Mouse (Mus musculus) kidney, embryonic 16.5 days (tissue): Measurements from ENCODE around the gene C2cd6. TPM values are rescaled to one million over a fixed set of nuclear protein-coding genes. Genes with fewer than 3 reads are reported as not detected.

Source experiments
- ATAC-seq: fragments of 200-750 bp; cut with Nextera tagmentation; 2 replicates; pipeline ENCODE4 v1.8.0; 2017; ENCODE audit warnings: moderate TSS enrichment; ENCODE audit not compliant: low FRiP score, low TSS enrichment
- H3K27ac ChIP-seq: fragments of 300-500 bp; sonication (generic); 2 replicates; pipeline ENCODE4 v1.5.1; 2014; ENCODE audit warnings: low read length
- H3K27me3 ChIP-seq: fragments of 300-500 bp; sonication (generic); 2 replicates; pipeline ENCODE4 v1.6.1; 2014; ENCODE audit warnings: low read length, control low read depth, mixed read lengths; ENCODE audit not compliant: insufficient read depth
- H3K36me3 ChIP-seq: fragments of 300-500 bp; sonication (generic); 2 replicates; pipeline ENCODE4 v1.6.1; 2014; ENCODE audit warnings: low read length, control low read depth, mixed read lengths; ENCODE audit not compliant: insufficient read depth
- H3K4me1 ChIP-seq: fragments of 300-500 bp; sonication (generic); 2 replicates; pipeline ENCODE4 v1.6.1; 2014; ENCODE audit warnings: low read length, control low read depth, mixed read lengths; ENCODE audit not compliant: insufficient read depth
- H3K4me2 ChIP-seq: fragments of 300-500 bp; sonication (generic); replicated peaks from 2 replicates; pipeline ENCODE4 v1.6.1; 2014; ENCODE audit warnings: low read depth, low read length
- H3K4me3 ChIP-seq: fragments of 300-500 bp; sonication (generic); 2 replicates; pipeline ENCODE4 v1.5.1; 2014; ENCODE audit warnings: mild to moderate bottlenecking, low read length
- H3K9ac ChIP-seq: fragments of 300-500 bp; sonication (generic); replicated peaks from 2 replicates; pipeline ENCODE4 v1.6.1; 2014; ENCODE audit warnings: low read length
- H3K9me3 ChIP-seq: fragments of 300-500 bp; sonication (generic); 2 replicates; pipeline ENCODE4 v1.6.1; 2016; ENCODE audit warnings: low read length, control low read depth
- WGBS: fragments of 180-500 bp; shearing (Covaris S2); extraction: QIAGEN DNeasy Blood & Tissue Kit; methylation state at CpG from one replicate; pipeline ENCODE4 v1.1.7; 2014; 5-methylcytosine and 5-hydroxymethylcytosine counted together
- polyA plus RNA-seq: library from polyadenylated mRNA; unstranded; fragments of >200 nt; fragmentation: Nextera tagmentation; extraction: Ambion mirVana; gene quantifications from 2 replicates; pipeline ENCODE4 v1.2.1, GENCODE M21; 2015

C2cd6 gene
- not detected in 2 replicates for polyA plus RNA-seq

DNA sequence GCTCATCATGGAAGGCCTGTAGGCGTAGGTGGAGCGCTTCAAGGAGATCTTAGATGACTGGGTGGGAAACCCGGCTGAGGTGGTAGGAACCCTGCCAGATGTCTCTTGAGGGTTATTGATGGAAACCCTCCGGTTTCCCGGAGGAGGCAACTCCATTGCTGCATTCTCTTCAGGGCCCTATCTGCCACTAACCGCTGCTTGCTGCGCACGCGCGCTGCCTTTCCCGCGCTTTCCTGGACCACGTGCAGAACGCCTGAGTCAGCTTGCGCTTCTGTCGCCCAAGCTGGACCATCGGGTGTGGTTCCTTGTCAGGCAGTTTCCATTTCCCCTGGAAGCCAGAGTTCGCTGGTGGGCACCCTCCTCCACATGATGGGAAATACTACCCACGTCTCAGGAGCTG is at the start of gene C2cd6:
C2cd6 (minus strand) TSS at position 196 of the 400 bp plus-strand sequence.
- no peak for ATAC-seq
- no peaks in the 10 kb centered on the region for H3K4me1 ChIP-seq
- H3K9me3 ChIP-seq, result no peaks in the 10 kb centered on the region
- 88% methylated on average over 19 of the region's 19 CpGs for WGBS
- no peaks in the 10 kb centered on the region for H3K27me3 ChIP-seq
- H3K4me3 ChIP-seq, result no peak within 1 kb of the TSS
- no peaks in the 10 kb centered on the region for H3K36me3 ChIP-seq
- H3K4me2 ChIP-seq, result no peak within 1 kb of the TSS
- H3K9ac ChIP-seq, result no peak within 1 kb of the TSS
- H3K27ac ChIP-seq, result no peak within 1 kb of the TSS

DNA sequence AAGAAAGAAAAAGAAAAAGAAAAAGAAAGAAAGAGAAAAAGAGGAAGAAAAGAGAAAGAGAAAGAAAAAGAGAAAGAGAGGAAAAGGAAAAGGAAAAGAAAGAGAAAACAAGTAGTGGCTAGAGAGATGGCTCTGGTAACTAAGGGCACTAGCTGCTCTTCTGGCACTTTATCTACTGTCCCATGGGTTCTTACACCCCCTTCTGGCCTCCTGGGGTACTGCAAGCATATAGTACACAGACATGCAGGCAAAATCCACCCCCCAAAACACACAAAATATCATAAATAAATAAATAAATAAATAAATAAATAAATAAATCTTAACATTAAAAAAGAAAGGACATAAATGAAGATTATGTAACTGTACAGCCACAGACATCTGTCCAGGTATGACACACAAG is 48.1 kb upstream of the C2cd6 start:
- H3K4me2 ChIP-seq, result no peak overlapping the region
- ATAC-seq, result no peak
- no peaks in the 10 kb centered on the region for H3K36me3 ChIP-seq
- H3K27me3 ChIP-seq, result no peaks in the 10 kb centered on the region
- peaks cover 5% of the 10 kb centered on the region; the same call in 1 of the 2 replicates for H3K9me3 ChIP-seq
- H3K9ac ChIP-seq, result no peak overlapping the region
- no peak overlapping the region for H3K27ac ChIP-seq
- no peaks in the 10 kb centered on the region for H3K4me1 ChIP-seq
- no peak overlapping the region for H3K4me3 ChIP-seq

DNA sequence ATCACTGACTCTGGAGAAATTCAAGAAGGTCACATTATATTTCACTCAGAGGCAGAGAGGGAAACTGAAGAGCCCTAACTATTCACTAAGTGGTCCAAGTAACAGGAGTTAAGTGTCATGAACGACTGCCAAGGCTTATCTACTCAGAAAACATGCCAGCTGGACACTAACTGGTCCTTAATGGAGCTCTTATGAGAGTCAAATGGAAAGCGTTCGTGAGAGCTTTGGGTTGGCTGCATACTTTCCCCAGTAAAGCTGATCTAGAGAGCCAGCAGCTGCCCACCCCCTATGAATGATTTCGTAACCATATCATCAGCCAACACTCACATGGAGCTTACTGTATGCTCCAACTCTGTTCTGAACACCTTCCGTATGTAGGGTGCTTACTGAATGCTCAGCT is 39.7 kb upstream of the C2cd6 start:
- Histone ChIP-seq H3K4me2 (no peak overlapping the region), H3K27me3 (no peaks in the 10 kb centered on the region), H3K4me1 (no peaks in the 10 kb centered on the region), H3K9ac (no peak overlapping the region), H3K36me3 (no peaks in the 10 kb centered on the region), H3K27ac (no peak overlapping the region), H3K9me3 (no peaks in the 10 kb centered on the region), H3K4me3 (no peak overlapping the region)
- 69% methylated on average over 5 of the region's 5 CpGs for WGBS
- ATAC-seq, result no peak

DNA sequence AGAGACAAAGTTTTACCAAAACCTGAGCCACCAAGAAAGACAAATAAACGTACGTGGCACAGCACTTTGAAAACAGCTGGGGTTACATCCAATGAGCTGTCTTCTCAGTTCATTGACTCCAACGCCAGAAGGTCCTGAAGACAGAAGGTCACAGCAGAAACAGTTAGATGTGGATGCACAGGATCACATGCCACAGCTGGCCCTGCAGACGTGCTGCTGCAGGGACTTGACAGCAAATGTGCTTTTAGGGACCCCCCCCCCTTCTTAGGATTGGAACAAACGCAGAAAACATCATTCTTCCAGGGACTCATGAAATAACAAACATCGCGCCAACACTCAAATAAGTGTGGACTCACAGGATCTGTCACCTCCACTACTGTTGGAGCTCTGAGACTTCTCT is 34.2 kb upstream of the C2cd6 start:
- ATAC-seq, result no peak
- no peak overlapping the region for H3K27ac ChIP-seq
- H3K9me3 ChIP-seq, result no peaks in the 10 kb centered on the region
- 43% methylated on average over 7 of the region's 7 CpGs for WGBS
- H3K4me2 ChIP-seq, result no peak overlapping the region
- H3K9ac ChIP-seq, result no peak overlapping the region
- no peak overlapping the region for H3K4me3 ChIP-seq
- no peaks in the 10 kb centered on the region for H3K4me1 ChIP-seq
- H3K27me3 ChIP-seq, result no peaks in the 10 kb centered on the region
- no peaks in the 10 kb centered on the region for H3K36me3 ChIP-seq

DNA sequence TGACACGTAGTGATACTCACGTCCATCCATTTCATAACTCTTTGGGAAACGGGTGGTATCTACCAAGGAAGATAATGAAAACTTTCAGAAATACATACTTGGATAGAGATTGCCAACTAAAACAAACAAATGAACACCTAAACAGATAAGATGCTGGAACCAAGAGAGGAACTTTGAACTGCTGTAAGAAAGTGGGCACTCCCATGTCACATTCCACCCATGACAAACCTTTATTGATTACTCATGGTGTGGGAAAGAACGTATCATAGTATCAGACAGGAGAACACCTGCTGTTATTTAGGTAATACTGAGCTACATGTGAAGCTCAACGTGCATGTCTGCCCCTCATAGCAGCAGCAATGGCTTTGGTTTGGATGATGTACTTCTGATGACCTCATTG is 30.9 kb upstream of the C2cd6 start:
- Histone ChIP-seq H3K9ac (no peak overlapping the region), H3K27me3 (no peaks in the 10 kb centered on the region), H3K9me3 (no peaks in the 10 kb centered on the region), H3K36me3 (no peaks in the 10 kb centered on the region), H3K4me3 (no peak overlapping the region), H3K27ac (no peak overlapping the region), H3K4me2 (no peak overlapping the region), H3K4me1 (peaks cover 1% of the 10 kb centered on the region; the same call in 1 of the 2 replicates)
- WGBS, result 78% methylated on average over 5 of the region's 5 CpGs
- no peak for ATAC-seq

DNA sequence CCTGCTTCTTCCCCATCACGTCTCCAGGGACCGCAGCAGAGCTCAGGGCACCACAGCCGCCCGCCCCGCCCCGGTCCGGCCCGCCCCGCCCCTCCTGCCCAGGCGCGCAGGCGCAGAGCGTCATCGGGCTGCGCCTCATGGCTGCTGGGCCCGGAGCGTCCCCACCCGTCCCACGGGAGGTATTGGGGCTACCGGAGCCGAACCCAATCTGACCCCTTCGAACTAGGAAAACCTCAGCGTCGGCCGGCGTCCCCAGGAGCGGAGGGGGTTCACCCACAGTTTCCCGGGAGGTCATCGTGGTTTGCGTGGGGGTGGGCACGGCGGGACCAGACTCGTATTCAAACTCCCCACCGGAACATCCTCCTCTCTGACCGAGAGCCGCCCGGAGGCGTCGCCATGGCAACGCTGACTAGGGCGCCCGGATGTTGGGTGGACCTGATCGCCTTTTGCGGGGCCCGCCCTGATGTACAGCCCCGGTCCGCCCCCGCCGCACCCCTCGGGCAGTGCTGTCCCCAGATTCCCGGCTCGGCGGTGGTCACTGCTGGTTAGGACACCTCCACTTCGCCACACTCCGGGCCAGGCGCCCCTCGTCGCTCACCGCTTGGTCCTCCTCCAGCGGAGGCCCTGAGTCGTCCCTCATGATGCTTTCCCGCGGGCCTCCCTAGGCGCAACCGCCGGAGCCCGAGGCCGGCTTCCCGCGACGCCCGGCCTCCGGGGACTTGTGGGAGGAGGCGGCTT is 25.2 kb upstream of the C2cd6 start, which contains the start of gene Tmem237:
Tmem237 (minus strand) TSS at position 689 of the 738 bp plus-strand sequence.
- Histone ChIP-seq H3K36me3 (no peaks in the 10 kb centered on the region), H3K4me2 (peak within 1 kb of the TSS; percentile 94), H3K4me3 (peak within 1 kb of the TSS; percentile 85), H3K4me1 (peaks cover 10% of the 10 kb centered on the region; the same call in 1 of the 2 replicates), H3K27ac (peak within 1 kb of the TSS; percentile 78), H3K9me3 (no peaks in the 10 kb centered on the region), H3K27me3 (no peaks in the 10 kb centered on the region), H3K9ac (peak within 1 kb of the TSS; percentile 94)
- under 1% methylated on average over 73 of the region's 74 CpGs for WGBS
- ATAC-seq, result peak; percentile 98

DNA sequence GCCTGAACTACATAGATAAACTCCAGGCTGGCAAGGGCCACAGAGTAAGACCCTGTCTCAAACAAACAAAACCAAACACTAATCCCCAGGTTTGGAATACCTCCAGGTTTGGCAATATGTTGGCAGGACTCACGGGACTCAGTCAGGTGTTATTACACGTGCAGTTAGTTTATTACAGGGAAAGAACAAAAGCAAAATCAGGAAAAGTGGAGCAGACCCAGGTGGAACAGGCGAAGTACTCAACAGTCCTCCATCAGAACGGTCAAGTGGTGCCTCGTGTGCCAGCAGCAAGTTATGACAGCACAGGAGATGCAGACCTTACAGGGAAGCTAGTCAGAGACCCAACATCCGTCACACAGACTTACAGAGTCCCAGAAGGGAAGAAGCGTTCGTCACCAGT is 15.8 kb upstream of the C2cd6 start:
- no peaks in the 10 kb centered on the region for H3K27me3 ChIP-seq
- H3K4me2 ChIP-seq, result no peak overlapping the region
- no peak overlapping the region for H3K4me3 ChIP-seq
- 82% methylated on average over 8 of the region's 8 CpGs for WGBS
- H3K4me1 ChIP-seq, result no peaks in the 10 kb centered on the region
- no peaks in the 10 kb centered on the region for H3K9me3 ChIP-seq
- no peak overlapping the region for H3K9ac ChIP-seq
- ATAC-seq, result no peak
- peaks cover 31% of the 10 kb centered on the region for H3K36me3 ChIP-seq
- no peak overlapping the region for H3K27ac ChIP-seq

DNA sequence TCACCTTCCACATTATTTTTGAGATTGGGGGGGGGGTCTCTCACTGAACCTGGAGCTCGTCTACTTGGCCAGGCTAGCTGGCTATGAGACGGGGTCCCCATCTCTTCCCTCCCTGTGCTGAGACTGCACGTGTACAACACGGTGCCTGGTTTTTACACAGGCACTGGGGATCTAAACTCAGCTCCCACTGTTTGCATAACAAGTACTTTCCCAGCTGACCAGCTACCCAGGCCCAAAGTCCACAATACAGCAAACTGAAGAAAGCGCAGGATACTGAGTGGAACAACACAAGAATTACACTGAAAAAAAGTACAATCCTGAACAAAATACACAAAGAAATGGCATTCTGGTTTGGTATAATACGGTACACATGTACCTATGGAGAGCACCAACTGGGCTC is 7.4 kb upstream of the C2cd6 start:
- Histone ChIP-seq H3K9ac (no peak overlapping the region), H3K27me3 (no peaks in the 10 kb centered on the region), H3K4me2 (no peak overlapping the region), H3K4me3 (no peak overlapping the region), H3K4me1 (no peaks in the 10 kb centered on the region), H3K36me3 (peaks cover 24% of the 10 kb centered on the region; the same call in 1 of the 2 replicates), H3K27ac (no peak overlapping the region), H3K9me3 (no peaks in the 10 kb centered on the region)
- 97% methylated on average over 6 of the region's 6 CpGs for WGBS
- ATAC-seq, result no peak

DNA sequence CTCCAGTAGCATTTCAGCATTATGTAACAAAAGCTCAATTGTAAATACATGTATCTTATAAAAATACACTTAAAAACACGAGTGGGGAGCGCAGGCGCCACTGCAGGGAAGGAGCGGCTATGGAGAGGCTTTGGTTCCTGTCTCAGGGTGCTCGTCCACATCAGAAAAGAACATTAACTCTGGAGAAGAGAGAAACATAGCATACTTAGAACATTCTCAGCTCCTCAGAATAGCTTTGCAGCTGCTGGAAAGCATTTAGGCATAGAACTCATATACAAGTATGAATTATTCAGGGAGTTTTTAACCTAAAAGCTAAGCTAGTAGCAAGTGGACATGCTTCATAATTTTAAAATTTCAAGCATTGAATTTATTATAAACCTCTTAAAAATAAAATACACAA is 6.3 kb upstream of the C2cd6 start:
- Histone ChIP-seq H3K4me2 (no peak overlapping the region), H3K4me1 (no peaks in the 10 kb centered on the region), H3K36me3 (peaks cover 23% of the 10 kb centered on the region; the same call in 1 of the 2 replicates), H3K27me3 (no peaks in the 10 kb centered on the region), H3K4me3 (no peak overlapping the region), H3K9me3 (no peaks in the 10 kb centered on the region), H3K9ac (no peak overlapping the region), H3K27ac (no peak overlapping the region)
- 91% methylated on average over 5 of the region's 5 CpGs for WGBS
- no peak for ATAC-seq

DNA sequence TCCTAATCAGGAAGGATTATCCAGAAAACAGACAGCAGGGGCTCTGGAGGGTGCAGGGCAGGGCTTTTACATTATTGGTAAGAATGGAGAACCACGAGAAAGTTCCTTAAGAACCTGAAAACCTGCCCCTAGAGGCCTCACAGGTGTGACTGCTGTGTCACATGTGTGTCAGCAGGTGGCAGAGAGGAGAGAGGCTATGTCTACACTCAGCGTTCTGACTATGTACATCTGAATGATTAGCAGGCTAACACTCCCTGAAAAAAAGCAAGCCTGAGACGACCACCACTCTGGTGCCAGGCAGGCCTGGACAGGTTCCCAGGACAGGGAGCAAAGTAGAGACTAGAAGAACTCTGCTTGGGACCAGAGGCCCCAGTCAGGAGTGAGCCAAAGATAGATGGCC is 23.8 kb downstream of the C2cd6 start:
- no peak overlapping the region for H3K27ac ChIP-seq
- H3K9me3 ChIP-seq, result no peaks in the 10 kb centered on the region
- no peak overlapping the region for H3K4me2 ChIP-seq
- no peak for ATAC-seq
- H3K36me3 ChIP-seq, result no peaks in the 10 kb centered on the region
- 36% methylated on average over 3 of the region's 3 CpGs for WGBS
- no peak overlapping the region for H3K9ac ChIP-seq
- H3K4me1 ChIP-seq, result no peaks in the 10 kb centered on the region
- no peak overlapping the region for H3K4me3 ChIP-seq
- no peaks in the 10 kb centered on the region for H3K27me3 ChIP-seq
